Mouse (Mus musculus): ENCODE measurements around the gene Vars.
A peak's percentile ranks its signal among the peaks of the same experiment; 100 is the strongest.
"Not testable (repeated sequence)": the region's sequence is repeated elsewhere in the genome, so short reads cannot be mapped to it uniquely, and the experiment has no call there.

Vars gene

DNA sequence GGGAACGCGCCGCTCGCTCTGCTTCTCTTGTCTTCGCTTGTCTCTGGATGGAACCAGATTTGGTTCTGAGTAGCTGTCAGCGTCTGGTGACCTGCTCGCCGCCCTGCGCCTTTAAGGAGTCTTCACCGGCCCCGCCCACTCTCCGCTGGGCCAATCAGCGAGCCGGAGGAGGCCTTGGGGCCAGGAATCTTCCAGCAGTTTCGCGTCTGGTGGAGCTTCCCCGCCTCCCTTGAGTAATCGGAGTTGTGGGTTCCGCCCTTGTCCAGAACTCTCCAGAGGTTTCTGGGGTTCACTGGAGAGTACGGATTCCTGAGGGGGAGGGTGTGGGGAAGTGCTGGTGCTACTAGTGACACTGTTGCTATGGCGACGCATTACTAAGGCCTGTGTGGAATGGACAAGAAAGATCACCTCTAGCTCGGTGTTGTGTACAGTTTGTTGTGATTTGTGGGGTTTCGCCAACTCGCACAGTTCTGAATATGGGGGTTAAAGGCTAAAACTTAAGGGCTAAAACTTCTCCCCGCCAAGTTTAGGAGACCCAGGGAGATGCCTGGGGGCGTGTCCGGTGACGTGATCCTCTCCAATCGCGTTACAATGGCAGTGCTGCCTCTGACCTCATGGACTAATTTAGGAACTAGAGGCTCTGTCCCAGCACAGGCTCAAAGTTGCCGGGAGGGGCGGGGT lies 28.6 kb upstream of the Vars start, which contains the start of the genes Hspa1a and Hspa1l:
Hspa1a (minus strand) TSS at position 88 of the 681 bp plus-strand sequence.
Hspa1l (plus strand) TSS at position 635 of the 681 bp plus-strand sequence.
- DNase-seq (ENCODE audit: low read depth), result not testable (repeated sequence)

DNA sequence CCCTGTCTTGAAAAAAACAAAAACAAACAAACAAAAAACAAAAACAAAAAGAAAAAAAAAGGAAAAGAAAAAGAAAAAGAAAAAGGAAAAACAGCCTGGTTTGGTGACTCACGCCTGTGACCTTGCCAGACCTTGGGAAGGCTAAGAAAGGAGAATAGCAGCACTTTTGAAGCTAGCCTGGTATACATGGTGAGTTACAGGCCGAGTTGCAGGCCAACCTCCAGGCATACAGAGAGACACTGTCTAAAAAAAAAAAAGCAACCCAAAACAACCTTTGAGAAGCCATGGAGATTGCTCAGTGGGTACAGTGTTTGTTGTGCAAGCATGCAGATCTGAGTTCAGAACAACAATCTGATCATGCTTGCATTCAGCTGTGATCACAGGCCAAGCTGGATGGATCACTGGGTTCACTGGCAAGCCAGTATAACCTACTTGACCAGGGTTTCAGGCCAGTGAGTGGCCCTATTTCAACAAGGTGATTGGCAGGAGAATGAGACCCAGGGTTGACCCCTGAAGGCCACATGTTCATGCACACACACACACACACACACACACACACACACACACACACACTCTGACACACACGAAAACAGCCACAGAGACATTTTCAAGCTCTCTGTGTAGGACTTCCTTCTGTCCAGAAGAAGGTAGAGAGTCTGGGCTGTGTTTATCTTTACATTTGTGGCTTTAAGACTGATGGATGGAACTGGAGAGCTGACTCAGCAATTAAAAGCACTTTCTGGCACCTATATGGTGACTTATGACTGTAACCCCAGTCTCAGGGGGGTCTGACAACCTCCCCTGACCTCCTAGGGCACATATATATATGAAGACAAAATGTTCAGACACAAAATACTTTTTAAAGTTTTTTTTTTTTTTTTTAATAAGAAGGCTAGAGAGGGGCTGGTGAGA lies 24.9 kb upstream of the Vars start:
- no peak for DNase-seq (ENCODE audit: low read depth)

DNA sequence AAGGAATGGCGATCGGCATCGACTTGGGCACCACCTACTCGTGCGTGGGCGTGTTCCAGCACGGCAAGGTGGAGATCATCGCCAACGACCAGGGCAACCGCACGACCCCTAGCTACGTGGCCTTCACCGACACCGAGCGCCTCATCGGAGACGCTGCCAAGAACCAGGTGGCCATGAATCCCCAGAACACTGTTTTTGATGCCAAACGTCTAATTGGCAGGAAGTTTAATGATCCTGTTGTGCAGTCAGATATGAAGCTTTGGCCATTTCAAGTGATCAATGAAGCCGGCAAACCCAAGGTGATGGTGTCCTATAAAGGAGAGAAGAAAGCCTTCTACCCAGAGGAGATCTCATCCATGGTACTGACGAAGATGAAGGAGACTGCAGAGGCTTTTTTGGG lies 23.8 kb upstream of the Vars start:
- no peak for DNase-seq (ENCODE audit: low read depth)

DNA sequence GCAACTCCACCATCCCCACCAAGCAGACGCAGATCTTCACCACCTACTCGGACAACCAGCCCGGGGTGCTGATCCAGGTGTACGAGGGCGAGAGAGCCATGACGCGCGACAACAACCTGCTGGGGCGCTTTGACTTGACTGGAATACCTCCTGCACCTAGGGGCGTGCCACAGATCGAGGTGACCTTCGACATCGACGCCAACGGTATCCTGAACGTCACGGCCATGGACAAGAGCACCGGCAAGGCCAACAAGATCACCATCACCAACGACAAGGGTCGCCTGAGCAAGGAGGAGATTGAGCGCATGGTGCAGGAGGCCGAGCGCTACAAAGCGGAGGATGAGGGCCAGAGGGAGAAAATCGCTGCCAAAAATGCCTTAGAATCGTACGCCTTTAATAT lies 22.5 kb upstream of the Vars start:
- no peak for DNase-seq (ENCODE audit: low read depth)

DNA sequence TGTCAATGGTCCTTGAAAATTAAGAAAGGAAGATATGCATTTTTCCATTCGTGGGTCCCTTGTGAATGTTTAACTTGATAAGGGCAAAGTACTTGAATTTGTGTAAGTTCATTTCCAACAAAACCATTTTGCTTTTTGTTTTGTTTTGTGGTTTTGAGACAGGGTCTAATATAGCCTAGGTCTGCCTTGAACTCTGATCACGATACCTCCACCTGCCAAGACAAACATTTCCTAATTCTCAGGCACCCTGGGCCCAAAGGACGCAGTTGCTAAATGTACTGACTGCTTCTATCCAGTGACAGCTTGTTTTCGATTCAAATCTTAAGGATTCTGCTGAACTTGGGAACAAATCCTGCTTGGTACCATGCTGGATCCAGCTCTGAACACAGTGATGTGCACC lies 21.2 kb upstream of the Vars start:
- DNase-seq (ENCODE audit: low read depth), result no peak

- no peak for DNase-seq (ENCODE audit: low read depth)
Measured at GRCm38 (mm10) chr17:34980655-34981054, 20.1 kb upstream of the Vars start.

DNA sequence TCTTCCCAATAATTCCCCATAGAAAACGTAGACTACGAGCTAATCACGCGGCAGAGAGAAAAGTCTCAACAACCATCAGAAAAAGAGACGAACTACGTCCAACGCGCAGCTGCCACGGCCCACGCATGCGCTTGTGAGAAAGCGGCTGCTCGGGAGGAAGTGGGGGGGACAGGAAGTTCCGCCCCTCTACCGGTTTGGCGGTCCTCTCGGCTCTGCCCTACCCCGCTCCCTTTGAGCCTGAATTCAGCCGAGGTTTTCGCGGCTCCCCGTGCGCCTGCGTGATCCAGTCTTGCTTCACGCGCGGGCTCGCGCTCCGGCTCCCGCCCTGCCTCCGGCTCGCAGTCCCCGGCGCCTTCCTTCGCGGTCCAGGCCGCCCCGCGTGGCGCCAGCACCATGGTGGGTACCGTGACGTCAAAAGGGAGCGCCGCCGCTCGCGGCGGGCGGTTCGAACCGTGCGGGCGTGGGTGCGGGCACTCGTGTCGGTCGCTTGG lies 19.1 kb upstream of the Vars start, which contains the start of gene Lsm2:
Lsm2 (plus strand) TSS at position 173 of the 491 bp plus-strand sequence.
- peak; percentile 89 for DNase-seq (ENCODE audit: low read depth)

DNA sequence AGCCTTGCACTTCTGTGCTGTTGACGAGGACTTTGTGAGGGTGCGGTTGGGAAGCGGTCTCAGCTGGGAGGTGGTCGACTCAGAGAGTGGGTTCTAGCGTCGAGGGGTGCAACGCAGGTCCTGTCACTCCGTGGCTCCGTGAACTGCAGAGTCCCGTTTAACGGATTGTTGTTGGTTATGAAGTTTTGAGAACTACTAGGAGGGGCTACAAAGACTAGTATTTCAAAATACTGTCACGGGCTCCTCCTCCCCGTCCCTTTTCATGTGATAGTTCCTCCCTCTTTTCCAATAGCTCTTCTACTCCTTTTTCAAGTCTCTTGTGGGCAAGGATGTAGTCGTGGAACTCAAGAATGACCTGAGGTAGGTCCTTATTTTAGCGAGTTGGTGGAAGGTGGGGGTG lies 18.5 kb upstream of the Vars start:
- no peak for DNase-seq (ENCODE audit: low read depth)

DNA sequence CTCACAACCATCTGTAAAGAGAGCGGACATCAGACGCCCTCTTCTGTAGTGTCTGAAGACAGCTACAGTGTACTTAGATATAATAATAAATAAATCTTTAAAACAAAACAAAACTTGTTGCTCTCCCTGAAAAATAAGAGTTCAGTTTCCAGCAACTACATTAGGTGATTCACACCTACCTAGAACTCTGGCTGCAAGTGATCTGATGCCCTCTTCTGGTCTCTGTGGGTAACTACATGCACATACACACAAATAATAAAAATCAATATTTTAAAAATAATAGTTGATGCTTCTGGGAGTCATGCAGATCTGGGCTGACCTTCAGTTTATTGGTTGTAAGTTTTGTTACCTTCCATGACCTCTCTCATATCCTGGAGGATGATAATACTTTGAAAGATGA lies 16.6 kb upstream of the Vars start:
- DNase-seq (ENCODE audit: low read depth), result no peak

GRCm38 (mm10) chr17:34994751-34995150 lies 6.0 kb upstream of the Vars start:
- no peak for DNase-seq (ENCODE audit: low read depth)

DNA sequence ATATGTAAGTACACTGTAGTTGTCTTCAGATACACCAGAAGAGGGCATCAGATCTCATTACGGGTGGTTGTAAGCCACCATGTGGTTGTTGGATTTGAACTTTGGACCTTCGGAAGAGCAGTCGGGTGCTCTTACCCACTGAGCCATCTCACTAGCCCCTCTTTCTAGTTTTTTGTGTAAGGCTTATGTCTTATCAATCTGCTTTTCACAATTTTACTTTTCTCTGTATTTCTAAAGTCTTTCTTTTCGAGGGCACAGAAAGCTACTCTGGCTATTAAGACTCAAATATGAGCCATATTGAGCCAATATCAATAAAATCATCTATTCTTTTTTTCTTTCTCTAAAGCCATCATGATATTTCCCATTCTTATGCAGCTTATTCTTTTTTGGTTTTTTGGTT lies 5.6 kb upstream of the Vars start:
- not testable (repeated sequence) for DNase-seq (ENCODE audit: low read depth)

DNA sequence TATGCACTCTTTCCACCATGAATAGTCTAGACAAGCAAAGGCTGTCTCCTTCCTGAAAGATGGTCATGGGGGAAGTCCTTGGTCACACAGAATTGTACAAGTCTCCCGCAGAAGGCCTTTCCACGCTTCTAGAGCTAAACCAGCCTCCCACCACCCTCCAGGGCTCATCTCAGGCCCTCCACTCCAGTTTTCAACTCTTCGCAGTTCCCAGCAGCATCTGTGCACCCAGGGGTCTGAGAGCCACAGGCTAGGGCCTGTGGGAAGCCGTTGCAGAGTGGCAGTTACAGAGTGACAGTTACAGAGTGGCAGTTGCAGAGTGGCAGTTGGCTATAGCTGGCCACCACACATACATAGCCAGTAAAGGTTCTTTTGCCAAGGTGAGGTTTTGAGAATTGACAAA lies 4.9 kb upstream of the Vars start:
- DNase-seq (ENCODE audit: low read depth), result not testable (repeated sequence)

DNA sequence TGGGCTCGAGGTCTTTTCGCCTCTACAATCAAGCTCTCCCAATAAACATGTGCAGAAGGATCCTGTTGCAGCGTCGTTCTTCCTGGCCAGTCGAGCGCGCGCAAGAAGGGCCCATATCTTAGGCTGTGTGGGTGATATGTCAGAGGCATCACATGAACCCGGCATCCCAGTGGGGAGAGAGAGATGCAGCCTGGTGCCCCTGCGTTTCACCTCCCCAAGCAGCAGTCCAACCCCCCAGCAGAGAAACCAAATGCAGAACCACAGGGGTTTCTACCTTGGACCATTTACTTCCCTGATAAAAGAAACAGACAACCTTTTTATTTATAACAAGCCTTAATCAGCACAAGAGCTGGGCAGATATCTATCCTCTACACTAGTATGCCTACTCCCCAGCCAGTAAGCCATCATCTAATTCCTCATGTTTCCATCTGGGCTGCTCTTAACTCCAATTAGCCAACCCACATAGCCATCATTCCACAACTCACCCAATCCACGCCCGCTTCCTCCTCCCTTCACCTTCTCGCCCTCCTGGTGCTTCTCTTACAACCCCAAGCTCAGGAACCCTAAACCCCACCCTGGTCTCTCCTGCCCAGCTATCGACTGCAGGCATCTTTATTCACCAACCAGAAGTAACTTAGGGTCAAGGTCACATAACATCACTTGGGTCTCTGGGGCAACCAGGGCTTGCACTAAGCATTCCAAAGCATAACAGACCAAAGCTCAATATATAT lies 4.2 kb upstream of the Vars start:
- no peak for DNase-seq (ENCODE audit: low read depth)

- DNase-seq (ENCODE audit: low read depth), result no peak
Measured at GRCm38 (mm10) chr17:34997142-34997483, 3.7 kb upstream of the Vars start.

DNA sequence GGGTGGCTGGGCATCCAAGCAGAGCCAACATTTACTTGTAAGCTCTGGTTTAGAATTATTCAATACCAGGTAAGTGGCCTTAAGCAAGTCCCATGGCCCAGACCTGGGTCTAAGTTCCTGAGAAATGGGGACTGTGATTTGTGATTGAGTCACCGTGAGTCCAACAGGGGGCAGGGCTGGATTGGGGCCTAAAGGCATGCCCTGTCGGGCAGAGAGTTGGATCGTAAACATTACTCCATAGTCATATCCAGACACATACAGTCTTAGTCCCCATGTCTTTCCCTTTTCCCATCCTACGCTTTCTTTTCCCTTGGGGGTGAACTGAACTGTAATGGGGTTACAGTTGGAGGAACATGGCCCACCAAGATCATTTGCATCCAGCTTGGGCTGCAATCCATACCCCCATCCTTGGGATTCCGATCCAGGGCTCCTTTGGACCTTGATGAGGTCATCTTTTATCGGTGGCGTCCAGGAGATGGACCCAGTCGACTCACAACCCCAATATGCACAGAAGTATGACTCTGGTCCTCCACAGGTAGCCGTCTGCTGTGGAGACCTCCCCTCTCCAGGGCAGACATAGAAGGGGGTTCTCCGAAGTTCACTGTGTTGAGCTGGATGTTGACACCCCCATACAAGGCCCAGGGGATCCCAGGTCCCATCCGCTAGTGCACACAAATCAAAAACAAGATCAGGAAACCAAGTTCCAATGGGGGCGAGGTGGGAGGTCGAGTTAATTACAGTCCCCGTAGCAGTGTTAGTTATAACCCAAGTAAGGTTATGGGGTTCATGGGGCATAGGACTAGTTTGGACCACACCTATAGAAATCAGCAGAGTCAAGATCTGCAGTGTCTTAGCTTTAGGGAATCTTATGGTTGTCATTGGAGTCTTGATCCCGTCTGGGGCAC lies 2.0 kb upstream of the Vars start:
- no peak for DNase-seq (ENCODE audit: low read depth)

- not testable (repeated sequence) for DNase-seq (ENCODE audit: low read depth)
Measured at GRCm38 (mm10) chr17:34999871-35000716, 693 bp upstream of the Vars start.

DNA sequence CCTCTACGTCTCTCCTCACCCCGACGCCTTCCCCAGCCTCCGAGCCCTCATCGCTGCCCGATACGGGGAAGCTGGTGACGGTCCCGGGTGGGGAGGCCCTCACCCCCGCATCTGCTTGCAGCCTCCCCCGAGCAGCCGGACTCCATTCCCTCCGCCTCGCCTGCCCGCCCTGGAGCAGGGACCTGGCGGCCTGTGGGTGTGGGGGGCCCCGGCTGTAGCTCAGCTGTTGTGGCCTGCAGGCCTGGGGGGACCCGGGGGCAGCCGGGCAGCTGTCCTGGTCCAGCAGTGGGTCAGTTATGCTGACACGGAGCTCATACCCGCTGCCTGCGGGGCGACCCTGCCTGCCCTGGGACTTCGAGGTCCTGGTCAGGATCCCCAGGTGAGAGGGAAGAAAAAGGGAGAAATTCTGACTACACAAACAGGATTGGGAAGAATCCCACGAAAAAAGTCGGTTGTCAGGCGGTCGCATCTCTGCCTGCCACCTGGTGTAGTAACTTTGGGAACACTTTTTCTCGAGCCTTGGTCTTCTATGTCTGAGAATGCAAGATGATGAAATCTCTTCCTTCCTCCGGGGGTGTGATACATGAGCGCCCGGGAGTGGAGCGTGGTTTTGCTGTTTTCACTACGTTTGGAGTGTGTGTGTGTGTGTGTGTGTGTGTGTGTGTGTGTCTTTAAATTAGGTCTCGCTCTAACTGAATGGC lies 815 bp downstream of the Vars start:
- no peak for DNase-seq (ENCODE audit: low read depth)

DNA sequence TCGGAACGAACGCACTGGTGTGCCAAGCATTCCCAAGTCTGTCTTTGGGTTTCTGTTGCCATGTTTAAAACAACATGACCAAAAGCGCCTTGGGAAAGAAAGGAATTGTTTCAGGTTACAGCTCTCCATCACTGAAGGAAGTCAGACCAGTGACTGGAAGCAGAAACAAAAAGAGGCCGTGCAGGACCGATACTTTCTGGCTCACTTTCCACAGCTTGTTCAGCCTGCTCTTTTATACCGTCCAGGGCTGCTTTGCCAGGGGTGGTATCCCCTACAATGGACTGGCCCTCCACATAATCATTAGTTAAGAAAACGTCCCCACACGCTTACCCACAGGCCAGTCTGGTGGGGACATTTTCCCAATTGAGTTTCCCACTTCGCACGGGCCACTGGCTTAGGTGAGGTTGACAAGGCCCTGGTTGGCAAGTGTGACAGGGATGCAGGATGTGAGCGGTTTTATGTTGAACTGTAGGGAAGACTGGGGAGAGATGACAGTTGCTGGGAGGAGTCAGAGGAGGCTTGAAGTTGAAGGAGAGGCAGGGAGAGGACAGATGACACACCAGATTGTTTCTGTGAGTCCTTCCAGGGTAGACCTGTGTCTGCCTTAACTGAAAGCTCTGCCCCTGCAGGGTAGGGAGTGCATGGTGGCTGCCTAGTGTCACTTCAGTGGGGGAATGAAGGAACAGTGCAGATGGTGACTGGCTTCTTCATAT lies 1.5 kb downstream of the Vars start:
- DNase-seq (ENCODE audit: low read depth), result no peak
